Mouse (Mus musculus): ENCODE results near the gene Crlf3. TPM values are rescaled to one million over a fixed set of nuclear protein-coding genes. Genes with fewer than 3 reads are reported as not detected.
A peak's percentile ranks its signal among the peaks of the same experiment; 100 is the strongest.

Gene Crlf3
- total and polyA plus RNA-seq, 3 experiments = 67.6 to 257 (median 132) TPM

DNA sequence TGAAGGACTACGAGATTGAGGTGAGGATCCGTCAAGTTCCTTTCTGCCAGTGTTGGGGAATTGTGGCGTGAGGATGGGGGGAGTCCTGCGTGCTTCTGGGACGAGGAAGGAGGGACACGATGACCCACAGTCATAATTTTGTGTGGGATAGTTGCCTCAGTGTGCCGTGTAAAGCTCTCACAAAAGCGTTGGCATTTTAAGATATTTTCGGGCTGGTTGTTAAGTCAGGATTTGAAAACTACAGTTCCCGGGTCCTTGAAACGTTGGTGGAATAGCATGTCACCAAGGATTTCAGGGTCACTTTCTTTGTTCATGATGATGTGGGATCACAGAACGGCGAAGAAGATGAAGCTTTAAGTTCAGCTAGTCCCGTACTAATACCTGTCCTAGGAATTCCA, 9.0 kb upstream of the Crlf3 start:
- Histone ChIP-seq H3K36me3 (replicated peaks) (peaks cover 27% of the 10 kb centered on the region), H3K27me3 (ENCODE audit: insufficient read depth, low read length) (no peaks in the 10 kb centered on the region), H3K4me3 (ENCODE audit: low read depth, low read length) (peak overlapping the region; percentile 93), H3K4me1 (ENCODE audit: insufficient read depth, low read depth, low read length) (peaks cover 62% of the 10 kb centered on the region), H3K9me3 (replicated peaks) (no peaks in the 10 kb centered on the region)
- DNase-seq (ENCODE audit: low spot score) (no peak), ATAC-seq (ENCODE audit: extremely low read depth, insufficient number of reproducible peaks, low FRiP score, poor library complexity, severe bottlenecking) (no peak)
- TF ChIP-seq POLR2AphosphoS5 (IDR thresholded peaks at IDR 0.05; ENCODE audit: insufficient replicate concordance, low read depth, low read length) = no peak
- no peak for TF ChIP-seq TAL1 (conservative IDR thresholded peaks at IDR 0.05; ENCODE audit: low read depth, low read length)
- no peak for TF ChIP-seq GATA2 (IDR thresholded peaks at IDR 0.05; ENCODE audit: borderline replicate concordance, low read depth, low read length)
- TF ChIP-seq CTCF (IDR thresholded peaks at IDR 0.05; ENCODE audit: low read depth, low read length) = no peak
- TF ChIP-seq GATA1 (IDR thresholded peaks at IDR 0.05; ENCODE audit: borderline replicate concordance, low read length) = no peak

- peak; percentile 28; the same call in 1 of the 2 replicates for ATAC-seq (ENCODE audit: extremely low read depth, insufficient number of reproducible peaks, low FRiP score, poor library complexity, severe bottlenecking)
- peak within 1 kb of the TSS; percentile 93 for H3K4me3 ChIP-seq (ENCODE audit: low read depth, low read length)
- no peak for TF ChIP-seq GATA2 (IDR thresholded peaks at IDR 0.05; ENCODE audit: borderline replicate concordance, low read depth, low read length)
- no peak for TF ChIP-seq CTCF (IDR thresholded peaks at IDR 0.05; ENCODE audit: low read depth, low read length)
- TF ChIP-seq POLR2AphosphoS5 (IDR thresholded peaks at IDR 0.05; ENCODE audit: insufficient replicate concordance, low read depth, low read length) = no peak
- no peak for TF ChIP-seq GATA1 (IDR thresholded peaks at IDR 0.05; ENCODE audit: borderline replicate concordance, low read length)
- TF ChIP-seq TAL1 (conservative IDR thresholded peaks at IDR 0.05; ENCODE audit: low read depth, low read length) = no peak
- peaks cover 61% of the 10 kb centered on the region for H3K4me1 ChIP-seq (ENCODE audit: insufficient read depth, low read depth, low read length)
- H3K9me3 ChIP-seq (replicated peaks) = no peaks in the 10 kb centered on the region
- H3K27me3 ChIP-seq (ENCODE audit: insufficient read depth, low read length) = no peaks in the 10 kb centered on the region
- peak; percentile 34 for DNase-seq (ENCODE audit: low spot score)
- H3K36me3 ChIP-seq (replicated peaks) = peaks cover 21% of the 10 kb centered on the region
Observed at GRCm38 (mm10) chr11:80088917-80089816, 8.4 kb upstream of the Crlf3 start, which contains the start of gene Atad5. Gene Atad5 (plus strand): TSS chr11:80089400.

GRCm38 (mm10) chr11:80086844-80087243, 6.1 kb upstream of the Crlf3 start:
- no peak overlapping the region for H3K4me3 ChIP-seq (ENCODE audit: low read depth, low read length)
- DNase-seq (ENCODE audit: low spot score) (peak; percentile 29), ATAC-seq (ENCODE audit: extremely low read depth, insufficient number of reproducible peaks, low FRiP score, poor library complexity, severe bottlenecking) (peak; percentile 59; the same call in 1 of the 2 replicates)
- peaks cover 62% of the 10 kb centered on the region for H3K4me1 ChIP-seq (ENCODE audit: insufficient read depth, low read depth, low read length)
- H3K9me3 ChIP-seq (replicated peaks) = peaks cover 7% of the 10 kb centered on the region
- H3K27me3 ChIP-seq (ENCODE audit: insufficient read depth, low read length) = no peaks in the 10 kb centered on the region
- TF ChIP-seq GATA1 (IDR thresholded peaks at IDR 0.05; ENCODE audit: borderline replicate concordance, low read length) (no peak), POLR2AphosphoS5 (IDR thresholded peaks at IDR 0.05; ENCODE audit: insufficient replicate concordance, low read depth, low read length) (no peak), CTCF (IDR thresholded peaks at IDR 0.05; ENCODE audit: low read depth, low read length) (peak; percentile 78)
- H3K36me3 ChIP-seq (replicated peaks) = peaks cover 2% of the 10 kb centered on the region

DNA sequence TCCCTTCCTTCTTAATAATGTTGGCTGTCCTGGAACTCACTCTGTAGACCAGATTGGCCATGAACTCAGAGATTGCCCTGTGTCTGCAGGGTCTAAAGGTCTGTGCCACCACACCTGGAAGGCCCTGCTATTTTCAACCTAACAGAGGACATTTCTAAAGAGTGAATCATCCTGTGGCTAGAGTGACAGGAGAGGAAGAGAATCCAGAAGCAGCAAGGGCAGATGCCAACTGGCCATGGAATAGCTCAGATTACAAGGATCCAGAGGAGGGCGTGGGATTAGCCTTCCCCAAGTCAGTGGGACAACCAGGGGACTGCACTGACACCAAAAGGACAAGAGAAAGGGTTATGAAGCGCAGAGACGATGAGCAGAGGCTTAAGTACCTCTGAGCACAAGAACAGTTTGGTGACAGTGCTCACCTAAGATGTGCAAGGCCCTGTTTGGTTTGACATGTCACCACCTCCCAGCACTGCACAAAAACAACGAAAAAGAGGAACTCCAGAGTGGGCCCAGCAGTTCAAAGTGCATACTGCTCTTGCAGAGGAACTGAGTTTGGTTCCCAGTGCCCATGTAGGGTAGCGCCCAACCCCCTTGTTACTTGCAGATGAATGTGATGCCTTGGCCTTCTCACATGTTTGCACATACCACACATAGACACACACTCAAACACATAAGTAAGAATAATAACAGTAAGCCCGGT, 4.7 kb upstream of the Crlf3 start:
- H3K9me3 ChIP-seq (replicated peaks) = peaks cover 7% of the 10 kb centered on the region
- ATAC-seq (ENCODE audit: extremely low read depth, insufficient number of reproducible peaks, low FRiP score, poor library complexity, severe bottlenecking) (no peak), DNase-seq (ENCODE audit: low spot score) (no peak)
- H3K4me1 ChIP-seq (ENCODE audit: insufficient read depth, low read depth, low read length) = peaks cover 63% of the 10 kb centered on the region
- H3K4me3 ChIP-seq (ENCODE audit: low read depth, low read length) = no peak overlapping the region; the same call in 1 of the 2 replicates
- H3K27me3 ChIP-seq (ENCODE audit: insufficient read depth, low read length) = no peaks in the 10 kb centered on the region
- no peaks in the 10 kb centered on the region for H3K36me3 ChIP-seq (replicated peaks)
- TF ChIP-seq GATA2 (IDR thresholded peaks at IDR 0.05; ENCODE audit: borderline replicate concordance, low read depth, low read length) = no peak
- no peak for TF ChIP-seq TAL1 (conservative IDR thresholded peaks at IDR 0.05; ENCODE audit: low read depth, low read length)
- no peak for TF ChIP-seq POLR2AphosphoS5 (IDR thresholded peaks at IDR 0.05; ENCODE audit: insufficient replicate concordance, low read depth, low read length)
- no peak for TF ChIP-seq CTCF (IDR thresholded peaks at IDR 0.05; ENCODE audit: low read depth, low read length)
- TF ChIP-seq GATA1 (IDR thresholded peaks at IDR 0.05; ENCODE audit: borderline replicate concordance, low read length) = no peak

DNA sequence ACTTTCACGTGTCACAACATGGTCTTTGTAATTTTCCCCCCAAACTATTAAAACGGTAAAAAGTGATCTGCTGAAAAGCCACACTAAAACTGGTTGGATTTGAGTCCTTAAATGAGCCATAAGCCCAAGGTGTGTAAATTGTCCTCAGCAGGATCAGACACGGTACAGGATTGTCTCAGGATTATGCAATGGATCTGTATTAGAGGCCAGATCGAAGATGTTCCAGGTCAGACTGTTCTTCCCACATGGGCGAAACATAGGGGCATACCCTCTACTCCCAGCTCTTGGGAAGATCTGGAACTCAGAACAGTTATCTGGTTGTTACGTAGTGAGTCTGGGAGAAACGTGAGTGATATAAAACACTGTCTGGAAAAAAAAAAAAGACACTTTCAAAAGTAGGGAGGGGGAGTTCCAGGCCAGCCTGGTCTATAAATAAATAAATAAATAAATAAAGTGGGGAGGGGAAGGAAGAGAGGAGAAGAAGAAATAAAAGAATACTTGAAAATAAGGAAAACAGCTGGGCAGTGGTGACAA, 1.1 kb upstream of the Crlf3 start:
- H3K27me3 ChIP-seq (ENCODE audit: insufficient read depth, low read length) = no peaks in the 10 kb centered on the region
- H3K36me3 ChIP-seq (replicated peaks) = peaks cover 19% of the 10 kb centered on the region
- H3K9me3 ChIP-seq (replicated peaks) = peaks cover 7% of the 10 kb centered on the region
- DNase-seq (ENCODE audit: low spot score) (no peak), ATAC-seq (ENCODE audit: extremely low read depth, insufficient number of reproducible peaks, low FRiP score, poor library complexity, severe bottlenecking) (no peak)
- H3K4me3 ChIP-seq (ENCODE audit: low read depth, low read length) = peak overlapping the region; percentile 5; the same call in 1 of the 2 replicates
- H3K4me1 ChIP-seq (ENCODE audit: insufficient read depth, low read depth, low read length) = peaks cover 60% of the 10 kb centered on the region
- TF ChIP-seq GATA1 (IDR thresholded peaks at IDR 0.05; ENCODE audit: borderline replicate concordance, low read length) = no peak
- no peak for TF ChIP-seq CTCF (IDR thresholded peaks at IDR 0.05; ENCODE audit: low read depth, low read length)
- no peak for TF ChIP-seq TAL1 (conservative IDR thresholded peaks at IDR 0.05; ENCODE audit: low read depth, low read length)
- no peak for TF ChIP-seq GATA2 (IDR thresholded peaks at IDR 0.05; ENCODE audit: borderline replicate concordance, low read depth, low read length)
- no peak for TF ChIP-seq POLR2AphosphoS5 (IDR thresholded peaks at IDR 0.05; ENCODE audit: insufficient replicate concordance, low read depth, low read length)

All from G1E (cell line).